ENCODE assay signal across 25 mouse cellular contexts in genomic region chr6:36097391-36097790, GRCm38 (mm10).
"Had no signal": no experiment of that assay in that cellular context is flagged by ENCODE, and none has a peak within 500 bp of the region (broad histone marks: within the 10 kb centered on the region; RNA-seq: fewer than 3 reads in every experiment).

No protein-coding gene starts in this region.

- H3K9me3 ChIP-seq: forebrain, embryonic 15.5 days; heart, embryonic 13.5 days; heart, embryonic 15.5 days; hindbrain, embryonic 15.5 days; kidney, embryonic 15.5 days; limb, embryonic 10.5 days; limb, embryonic 12.5 days had no signal

- H3K4me3 ChIP-seq: forebrain, embryonic 15.5 days; heart, adult 2 months; heart, embryonic 13.5 days; heart, embryonic 15.5 days; hindbrain, embryonic 15.5 days; kidney, embryonic 15.5 days; limb, embryonic 10.5 days; limb, embryonic 12.5 days had no signal

- DNase-seq: forebrain, postnatal 0 days; gastrocnemius, postnatal 14 days; gastrocnemius, postnatal 36 days; heart, adult 11 months; heart, adult 2 months; heart, postnatal 14 days; heart, postnatal 36 days; kidney, adult 11 months; kidney, adult 2 months; kidney, adult 9 months; kidney, postnatal 14 days; kidney, postnatal 36 days; layer of hippocampus, postnatal 36 days; liver had no signal

- H3K4me2 ChIP-seq: forebrain, embryonic 15.5 days; heart, embryonic 11.5 days; heart, embryonic 13.5 days; heart, embryonic 15.5 days; hindbrain, embryonic 15.5 days; kidney, embryonic 15.5 days; limb, embryonic 12.5 days had no signal

- H3K27ac ChIP-seq: forebrain, embryonic 15.5 days; heart, adult 2 months; heart, embryonic 13.5 days; heart, embryonic 15.5 days; hindbrain, embryonic 15.5 days; hindbrain, postnatal 0 days; kidney, embryonic 15.5 days; kidney, postnatal 0 days; limb, embryonic 10.5 days; limb, embryonic 12.5 days had no signal

- H3K27me3 ChIP-seq: forebrain, embryonic 15.5 days; heart, embryonic 13.5 days; heart, embryonic 15.5 days; hindbrain, embryonic 15.5 days; kidney, embryonic 15.5 days; limb, embryonic 12.5 days had no signal

- H3K4me1 ChIP-seq: forebrain, embryonic 15.5 days; heart, embryonic 13.5 days; heart, embryonic 15.5 days; hindbrain, embryonic 15.5 days; kidney, embryonic 15.5 days; limb, embryonic 10.5 days; limb, embryonic 12.5 days had no signal

- H3K36me3 ChIP-seq: forebrain, embryonic 15.5 days; heart, embryonic 13.5 days; heart, embryonic 15.5 days; hindbrain, embryonic 15.5 days; kidney, embryonic 15.5 days; limb, embryonic 10.5 days; limb, embryonic 12.5 days had no signal

- H3K9ac ChIP-seq: forebrain, embryonic 15.5 days; forebrain, postnatal 0 days; heart, embryonic 13.5 days; heart, embryonic 15.5 days; hindbrain, embryonic 15.5 days; kidney, embryonic 15.5 days; limb, embryonic 12.5 days had no signal

- ATAC-seq: forebrain, embryonic 15.5 days; hindbrain, postnatal 0 days; intestine, embryonic 16.5 days had no signal
